9 mouse cellular contexts compared by ENCODE assay signal in genomic region chr19:10013913-10014312, GRCm38 (mm10). TPM values are rescaled to one million over a fixed set of nuclear protein-coding genes. Genes with fewer than 3 reads are reported as not detected.
A peak's percentile ranks its signal among the peaks of the same experiment; 100 is the strongest.
DNase-seq lines count a peak whose midpoint lies in the region; ATAC-seq lines count a peak whose summit lies in the region.
"Had no signal": no experiment of that assay in that cellular context is flagged by ENCODE, and none has a peak within 500 bp of the region (broad histone marks: within the 10 kb centered on the region; RNA-seq: fewer than 3 reads in every experiment).

No protein-coding gene starts in this region.

- peaks cover 15% of the 10 kb centered on the region for H3K4me1 ChIP-seq in neural tube, embryonic 15.5 days
- peaks cover 40% of the 10 kb centered on the region for H3K4me1 ChIP-seq in stomach, embryonic 16.5 days (ENCODE audit: control insufficient read depth, insufficient read depth, low read length)

- no peak overlapping the region for H3K9ac ChIP-seq in neural tube, embryonic 15.5 days (replicated peaks)
- no peak overlapping the region for H3K9ac ChIP-seq in stomach, embryonic 16.5 days (ENCODE audit: low read length)
- H3K9ac ChIP-seq: neural tube, embryonic 12.5 days had no signal

- H3K27ac ChIP-seq in neural tube, embryonic 15.5 days (replicated peaks), result no peak overlapping the region
- peak overlapping the region; percentile 88 for H3K27ac ChIP-seq in stomach, embryonic 16.5 days (ENCODE audit: low read length)

- no peaks in the 10 kb centered on the region for H3K27me3 ChIP-seq in neural tube, embryonic 15.5 days (replicated peaks)
- H3K27me3 ChIP-seq in stomach, embryonic 16.5 days (ENCODE audit: control insufficient read depth, insufficient read depth, low read length), result no peaks in the 10 kb centered on the region

- H3K36me3 ChIP-seq in neural tube, embryonic 15.5 days, result no peaks in the 10 kb centered on the region
- no peaks in the 10 kb centered on the region for H3K36me3 ChIP-seq in stomach, embryonic 16.5 days (ENCODE audit: control insufficient read depth, insufficient read depth, low read length)
- H3K36me3 ChIP-seq: neural tube, embryonic 12.5 days had no signal

- 70% methylated on average over 5 of the region's 5 CpGs for WGBS in neural tube, embryonic 15.5 days
- WGBS in stomach, embryonic 16.5 days, result 39% methylated on average over 5 of the region's 5 CpGs

- ATAC-seq in neural tube, embryonic 15.5 days (ENCODE audit: low FRiP score), result no peak
- peak; percentile 34; the same call in 1 of the 2 replicates for ATAC-seq in stomach, embryonic 16.5 days (ENCODE audit: insufficient read depth, low FRiP score)
- ATAC-seq in inflammation-experienced regulatory T-cells, adult 6 months, result no peak

- no peaks in the 10 kb centered on the region for H3K9me3 ChIP-seq in neural tube, embryonic 15.5 days (replicated peaks)
- H3K9me3 ChIP-seq in stomach, embryonic 16.5 days (replicated peaks; ENCODE audit: control insufficient read depth, low read length), result no peaks in the 10 kb centered on the region
- H3K9me3 ChIP-seq: neural tube, embryonic 12.5 days had no signal

- DNase-seq in neural tube, embryonic 10.5 days (ENCODE audit: extremely low spot score, low spot score), result peak; percentile 73
- DNase-seq in gastrocnemius, postnatal 25 days, result peak; percentile 78
- DNase-seq in kidney, postnatal 14 days, result peak; percentile 61
- DNase-seq in thymus, postnatal 0 days (ENCODE audit: low spot score), result no peak
- DNase-seq in left cerebral cortex, adult 11 months (ENCODE audit: low spot score), result no peak

- no peak overlapping the region for H3K4me3 ChIP-seq in neural tube, embryonic 15.5 days (replicated peaks)
- no peak overlapping the region for H3K4me3 ChIP-seq in stomach, embryonic 16.5 days (replicated peaks; ENCODE audit: low read length)
- H3K4me3 ChIP-seq: neural tube, embryonic 12.5 days had no signal

- H3K4me2 ChIP-seq in neural tube, embryonic 15.5 days, result no peak overlapping the region
- H3K4me2 ChIP-seq in stomach, embryonic 16.5 days (ENCODE audit: low read depth, low read length), result no peak overlapping the region
- H3K4me2 ChIP-seq: neural tube, embryonic 12.5 days had no signal

RNA-seq across cellular contexts. Expression of gene Rab3il1, which starts 12.4 kb away (rescaled TPM):
- 21.4 and 22.5 TPM in 2 replicates for polyA plus RNA-seq in neural tube, embryonic 15.5 days (2015; fragmentation: Nextera tagmentation; extraction: Ambion mirVana)
- total RNA-seq in gastrocnemius, postnatal 25 days (2021), result 1 to 10 TPM; 6.0 to 6.5 TPM
- polyA plus RNA-seq in stomach, embryonic 16.5 days (2015; fragmentation: Nextera tagmentation; extraction: Ambion mirVana), result 33.7 and 38.1 TPM in 2 replicates
- polyA plus RNA-seq in thymus, postnatal 0 days (2015; fragmentation: Nextera tagmentation; extraction: Ambion mirVana), result 12.6 and 13.3 TPM in 2 replicates
- not detected for polyA plus RNA-seq in inflammation-experienced regulatory T-cells, adult 6 months (2017; shearing (Covaris generic))

RNA-seq across cellular contexts. Expression of gene Best1, which starts 12.5 kb away (rescaled TPM):
- polyA plus RNA-seq in neural tube, embryonic 15.5 days (2015; fragmentation: Nextera tagmentation; extraction: Ambion mirVana), result 2.1 and 2.3 TPM in 2 replicates
- total RNA-seq in gastrocnemius, postnatal 25 days (2021), result under 1 TPM; 0.21 to 0.26 TPM
- 0.61 and 0.64 TPM in 2 replicates for polyA plus RNA-seq in stomach, embryonic 16.5 days (2015; fragmentation: Nextera tagmentation; extraction: Ambion mirVana)
- 0.39 and 0.54 TPM in 2 replicates for polyA plus RNA-seq in thymus, postnatal 0 days (2015; fragmentation: Nextera tagmentation; extraction: Ambion mirVana)
- under 1 TPM in 1 of 3 experiments, not detected in 2; 0.21 TPM for polyA plus RNA-seq in inflammation-experienced regulatory T-cells, adult 6 months (2017; shearing (Covaris generic))

RNA-seq across cellular contexts. Expression of gene Fads3, which starts 27.5 kb away (rescaled TPM):
- polyA plus RNA-seq in neural tube, embryonic 15.5 days (2015; fragmentation: Nextera tagmentation; extraction: Ambion mirVana), result 30.3 and 32.3 TPM in 2 replicates
- total RNA-seq in gastrocnemius, postnatal 25 days (2021), result 1 to 10 TPM; 3.1 to 7.2 TPM
- polyA plus RNA-seq in stomach, embryonic 16.5 days (2015; fragmentation: Nextera tagmentation; extraction: Ambion mirVana), result 18.9 and 22.5 TPM in 2 replicates
- 1.2 and 1.6 TPM in 2 replicates for polyA plus RNA-seq in thymus, postnatal 0 days (2015; fragmentation: Nextera tagmentation; extraction: Ambion mirVana)
- not detected for polyA plus RNA-seq in inflammation-experienced regulatory T-cells, adult 6 months (2017; shearing (Covaris generic))

RNA-seq across cellular contexts. Expression of gene Fth1, which starts 33.5 kb away (rescaled TPM):
- polyA plus RNA-seq in neural tube, embryonic 15.5 days (2015; fragmentation: Nextera tagmentation; extraction: Ambion mirVana), result 1,798 and 1,858 TPM in 2 replicates
- 1,000 to 10,000 TPM; 1,951 to 1,957 TPM for total RNA-seq in gastrocnemius, postnatal 25 days (2021)
- polyA plus RNA-seq in stomach, embryonic 16.5 days (2015; fragmentation: Nextera tagmentation; extraction: Ambion mirVana), result 1,902 and 2,108 TPM in 2 replicates
- 2,555 and 2,649 TPM in 2 replicates for polyA plus RNA-seq in thymus, postnatal 0 days (2015; fragmentation: Nextera tagmentation; extraction: Ambion mirVana)
- 1,000 to 10,000 TPM; 1,678 to 2,599 (median 2,226) TPM for polyA plus RNA-seq in inflammation-experienced regulatory T-cells, adult 6 months (2017; shearing (Covaris generic))

Comparison
In these comparisons a context has a peak if more than half of its experiments do, and no peak if none do; other contexts are left out.
1. DNase-seq: peak in neural tube, embryonic 10.5 days (single experiment), gastrocnemius, postnatal 25 days (single experiment) and kidney, postnatal 14 days (single experiment); none in thymus, postnatal 0 days (single experiment) and left cerebral cortex, adult 11 months (single experiment).
2. RNA of gene Rab3il1, which starts 12.4 kb away (polyA plus RNA-seq): 33.7 to 38.1 TPM in stomach, embryonic 16.5 days, 21.4 to 22.5 TPM in neural tube, embryonic 15.5 days and 12.6 to 13.3 TPM in thymus, postnatal 0 days; not detected in inflammation-experienced regulatory T-cells, adult 6 months; every median in the first group is over 10 times any median in the second.